Mouse (Mus musculus) lung, adult 2 months (tissue): ENCODE results near the gene Mtcl1. TPM values are rescaled to one million over a fixed set of nuclear protein-coding genes. Genes with fewer than 3 reads are reported as not detected.
A peak's percentile ranks its signal among the peaks of the same experiment; 100 is the strongest.

Experiments
- DNase-seq: peaks from one replicate; pipeline ENCODE4 v3.0.0; 2022
- H3K4me1 ChIP-seq: fragments of 200-500 bp; 2 replicates; pipeline ENCODE4 v1.6.1; 2011; ENCODE audit warnings: low read length; ENCODE audit not compliant: control insufficient read depth, insufficient read depth
- H3K4me3 ChIP-seq: fragments of 200-500 bp; replicated peaks from 2 replicates; pipeline ENCODE3; 2011; ENCODE audit warnings: low read depth, mild to moderate bottlenecking, control low read depth, low read length; ENCODE audit errors: extremely low read depth
- CTCF ChIP-seq: fragments of 200-500 bp; IDR thresholded peaks from 2 replicates; pipeline ENCODE4 v1.5.1; 2011; ENCODE audit warnings: mild to moderate bottlenecking, low read length, control low read depth; ENCODE audit not compliant: insufficient read depth
- POLR2A ChIP-seq: fragments of 200-500 bp; IDR thresholded peaks from 2 replicates; pipeline ENCODE4 v1.6.1; 2011; ENCODE audit warnings: low read depth, mild to moderate bottlenecking, control low read depth, low read length, borderline replicate concordance; ENCODE audit errors: extremely low read depth
- WGBS: fragments of 180-500 bp; shearing (Covaris S2); methylation state at CpG from one replicate; pipeline ENCODE4 v1.1.7; 2018; 5-methylcytosine and 5-hydroxymethylcytosine counted together
- polyA plus RNA-seq: library from polyadenylated mRNA; depleted of rRNA; stranded (reverse); fragments of >200 nt; gene quantifications from 2 replicates; pipeline ENCODE4 v1.2.3, GENCODE M21; 2012

Gene Mtcl1
- polyA plus RNA-seq, 1 experiment = 30.6 TPM

DNA sequence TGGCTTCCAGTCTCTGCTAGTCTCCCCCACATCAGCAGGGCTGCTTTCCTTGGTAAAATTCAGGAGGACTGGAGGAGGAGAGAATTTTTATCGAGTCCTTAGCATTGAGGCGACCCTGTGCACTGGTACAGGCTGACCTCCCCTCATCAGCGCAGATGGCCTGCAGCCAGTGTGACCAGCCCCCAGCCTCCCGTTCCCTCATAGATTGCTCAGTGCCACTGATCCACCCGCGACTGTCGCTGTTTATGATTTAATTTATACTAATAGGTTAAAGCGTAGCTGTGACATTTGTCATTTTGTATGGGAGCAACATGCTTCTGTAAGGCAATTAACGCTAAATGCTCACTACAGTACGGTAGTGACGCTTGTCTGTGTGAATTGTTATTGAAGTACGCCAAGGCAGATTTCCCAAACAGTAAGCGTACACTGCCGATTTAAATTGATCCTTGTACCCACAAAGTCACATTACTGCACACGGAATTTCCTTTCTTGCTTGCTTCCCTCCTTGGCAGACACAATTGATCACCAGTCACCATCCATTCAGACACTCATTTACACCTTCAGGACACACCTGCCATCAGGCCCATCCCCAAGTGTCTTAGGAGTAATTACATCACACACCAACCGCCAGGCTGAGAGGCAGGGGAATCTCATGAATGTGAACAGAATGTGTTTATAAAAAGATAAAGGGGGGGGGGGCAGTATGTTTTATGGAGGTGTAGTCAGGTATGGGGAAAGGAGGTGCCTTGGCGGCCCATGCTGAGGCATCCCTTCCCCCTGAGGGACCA lies 31.1 kb upstream of the Mtcl1 start:
- no peaks in the 10 kb centered on the region for H3K4me1 ChIP-seq
- H3K4me3 ChIP-seq = no peak overlapping the region
- TF ChIP-seq POLR2A = no peak
- no peak for TF ChIP-seq CTCF
- DNase-seq = no peak
- 56% methylated on average over 17 of the region's 17 CpGs for WGBS

DNA sequence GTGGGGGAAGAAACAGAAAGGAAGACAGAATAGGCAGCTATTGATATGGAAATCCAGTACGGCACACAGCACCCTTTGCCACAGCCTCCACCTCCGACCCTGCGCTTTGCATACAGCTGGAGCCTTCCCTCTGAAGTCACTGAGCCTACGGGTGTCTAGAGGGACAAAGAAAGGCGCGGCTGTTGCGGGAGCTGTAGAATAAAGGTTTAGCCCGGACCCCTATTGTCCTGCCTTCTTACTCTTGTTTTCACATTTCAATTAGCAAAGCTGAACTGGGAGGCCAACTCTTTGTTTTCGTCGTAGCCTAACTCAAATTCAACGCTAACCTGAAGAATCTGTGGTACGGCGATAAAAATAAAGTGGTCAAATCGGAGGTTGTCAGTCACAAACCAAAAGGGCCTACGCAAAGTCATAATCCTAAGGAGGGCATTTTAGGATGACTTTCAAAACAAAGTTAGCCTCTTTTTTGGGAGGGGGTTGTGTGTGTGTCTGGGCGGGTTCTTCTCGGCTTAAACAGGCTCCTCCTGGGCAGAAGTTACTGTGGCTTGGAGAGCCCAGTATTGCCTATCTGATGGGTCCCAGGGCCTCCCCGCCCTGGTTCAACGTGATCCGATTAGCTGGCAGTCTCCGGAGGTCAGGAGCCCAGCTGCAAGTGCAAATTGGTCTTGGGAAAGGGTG lies 30.4 kb upstream of the Mtcl1 start:
- TF ChIP-seq CTCF (no peak), POLR2A (no peak)
- no peak overlapping the region for H3K4me3 ChIP-seq
- no peaks in the 10 kb centered on the region for H3K4me1 ChIP-seq
- 36% methylated on average over 21 of the region's 21 CpGs for WGBS
- DNase-seq = no peak

DNA sequence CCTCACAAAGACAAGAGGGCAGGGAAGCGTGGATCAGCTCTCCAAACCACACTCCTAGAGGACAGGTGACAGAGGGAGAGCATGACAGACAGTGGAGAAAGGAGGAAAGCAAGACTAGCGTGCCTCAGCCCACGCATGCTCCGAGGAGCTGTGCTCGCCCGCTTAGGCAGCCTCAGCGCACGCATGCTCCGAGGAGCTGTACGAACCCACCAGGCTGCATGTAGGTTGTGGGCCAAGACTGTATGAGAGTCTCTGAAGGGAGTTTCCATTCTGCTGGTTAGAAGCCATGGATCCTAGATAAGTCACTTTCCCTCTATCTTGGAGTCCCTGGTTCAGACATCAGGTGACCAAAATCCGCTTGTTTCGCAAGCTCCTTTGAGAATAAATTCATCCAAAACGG lies 29.8 kb upstream of the Mtcl1 start:
- Histone ChIP-seq H3K4me3 (no peak overlapping the region), H3K4me1 (no peaks in the 10 kb centered on the region)
- no peak for TF ChIP-seq CTCF
- TF ChIP-seq POLR2A = no peak
- WGBS = 43% methylated on average over 13 of the region's 13 CpGs
- no peak for DNase-seq

DNA sequence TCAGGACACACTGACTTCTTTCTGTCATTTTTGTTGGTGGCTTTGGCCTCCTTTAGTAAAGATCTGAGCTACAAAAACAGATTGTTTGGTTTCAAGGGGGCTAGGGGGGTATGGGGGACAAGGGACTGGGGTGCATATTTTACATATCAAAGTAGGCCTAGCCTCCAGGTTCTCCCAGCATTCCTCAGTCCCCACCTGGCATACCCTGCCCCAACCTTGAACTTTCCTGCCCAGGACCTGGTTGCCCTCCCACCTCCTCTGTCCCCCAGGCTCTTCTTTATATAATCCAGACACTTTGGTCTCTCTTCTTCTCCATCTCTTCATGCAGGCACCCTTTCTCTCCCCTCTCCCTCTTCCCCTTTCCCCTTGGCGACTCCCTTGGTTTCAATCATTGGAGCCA lies 23.7 kb upstream of the Mtcl1 start:
- WGBS = 95% methylated on average over 1 of the region's 1 CpGs
- Histone ChIP-seq H3K4me3 (no peak overlapping the region), H3K4me1 (no peaks in the 10 kb centered on the region)
- DNase-seq = no peak
- TF ChIP-seq POLR2A (no peak), CTCF (no peak)

DNA sequence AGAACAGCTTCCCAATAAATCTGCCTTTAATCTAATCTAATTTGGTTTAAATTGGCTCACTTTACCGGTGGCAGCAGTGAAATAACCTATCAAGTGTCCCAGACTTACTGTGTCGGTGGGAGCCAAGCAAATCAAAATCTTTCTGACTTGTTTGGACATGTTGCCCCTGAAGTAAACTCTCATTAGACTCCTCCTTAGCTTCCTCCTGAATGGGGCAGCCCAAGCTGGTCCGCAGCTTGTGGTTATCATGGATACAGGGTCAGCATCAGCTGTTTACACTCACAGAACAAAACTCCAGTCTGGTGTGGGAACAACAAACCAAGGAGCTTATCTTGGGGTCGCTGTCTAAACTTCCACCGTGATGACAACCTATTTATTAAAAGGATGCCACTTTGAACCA lies 22.2 kb upstream of the Mtcl1 start:
- Histone ChIP-seq H3K4me3 (no peak overlapping the region), H3K4me1 (no peaks in the 10 kb centered on the region)
- 42% methylated on average over 5 of the region's 5 CpGs for WGBS
- DNase-seq = no peak
- TF ChIP-seq CTCF (no peak), POLR2A (no peak)

DNA sequence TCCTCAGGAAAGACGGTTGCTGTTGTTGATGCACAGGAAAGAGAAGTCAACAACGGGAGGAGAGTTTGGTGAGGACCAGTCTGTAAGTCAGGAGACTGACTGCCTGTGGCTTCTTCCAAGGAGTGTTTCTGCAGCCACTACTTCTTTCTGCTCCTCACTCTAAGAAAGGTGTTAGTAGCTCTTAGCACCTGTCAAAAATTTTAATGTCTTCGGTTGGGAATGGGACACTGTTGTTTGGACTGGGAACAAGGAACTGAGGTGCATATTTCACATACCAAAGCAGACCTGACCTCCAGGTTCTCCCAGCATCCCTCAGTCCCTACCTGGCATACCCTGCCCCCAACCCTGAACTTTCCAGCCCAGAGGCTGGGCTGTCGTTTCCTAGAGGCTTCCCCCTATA lies 21.7 kb upstream of the Mtcl1 start:
- 56% methylated on average over 4 of the region's 4 CpGs for WGBS
- TF ChIP-seq POLR2A (no peak), CTCF (no peak)
- no peak for DNase-seq
- Histone ChIP-seq H3K4me1 (no peaks in the 10 kb centered on the region), H3K4me3 (no peak overlapping the region)

DNA sequence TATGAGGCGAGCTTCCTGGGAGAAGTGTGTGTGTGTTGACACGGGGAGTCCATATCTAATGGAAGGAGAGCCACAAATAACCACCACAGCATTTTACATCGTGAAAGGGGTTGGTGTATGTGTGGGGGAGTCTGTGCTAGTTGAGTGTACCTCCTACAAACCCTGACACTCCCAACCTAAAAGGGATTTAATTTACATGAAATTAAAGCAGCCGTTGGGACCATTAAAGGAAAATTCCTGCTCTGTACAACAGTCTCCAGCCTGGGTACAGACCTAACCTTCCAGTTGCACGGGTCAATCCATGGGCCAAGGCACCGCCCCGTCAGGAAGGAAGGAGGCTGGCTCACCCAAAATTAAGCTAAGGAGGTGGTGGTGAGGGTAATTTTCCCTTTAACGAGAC lies 20.5 kb upstream of the Mtcl1 start:
- Histone ChIP-seq H3K4me3 (no peak overlapping the region), H3K4me1 (no peaks in the 10 kb centered on the region)
- WGBS = 61% methylated on average over 8 of the region's 8 CpGs
- TF ChIP-seq CTCF (no peak), POLR2A (no peak)
- DNase-seq = no peak

DNA sequence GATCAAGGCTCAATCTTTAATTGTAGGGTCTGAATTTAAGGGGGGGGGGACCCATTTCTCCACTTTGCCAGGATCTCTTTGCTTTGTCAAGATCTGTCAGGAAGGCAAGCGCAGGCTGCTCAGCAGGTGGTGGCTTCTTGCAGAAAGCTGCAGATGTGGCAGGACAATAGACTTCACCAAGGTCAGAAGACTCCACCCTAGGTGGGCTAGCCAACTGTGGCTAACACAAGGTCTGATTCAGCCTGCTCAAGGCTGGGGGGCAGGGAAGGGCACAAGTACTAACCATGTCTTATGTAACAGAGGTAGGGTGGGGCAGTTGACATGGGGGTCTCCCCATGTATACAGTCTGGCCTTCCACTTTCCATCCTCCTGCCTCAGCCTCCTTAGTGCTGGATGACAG lies 7.7 kb upstream of the Mtcl1 start:
- WGBS = 90% methylated on average over 1 of the region's 1 CpGs
- H3K4me1 ChIP-seq = no peaks in the 10 kb centered on the region
- H3K4me3 ChIP-seq = no peak overlapping the region
- no peak for TF ChIP-seq POLR2A
- TF ChIP-seq CTCF = no peak
- DNase-seq = no peak

DNA sequence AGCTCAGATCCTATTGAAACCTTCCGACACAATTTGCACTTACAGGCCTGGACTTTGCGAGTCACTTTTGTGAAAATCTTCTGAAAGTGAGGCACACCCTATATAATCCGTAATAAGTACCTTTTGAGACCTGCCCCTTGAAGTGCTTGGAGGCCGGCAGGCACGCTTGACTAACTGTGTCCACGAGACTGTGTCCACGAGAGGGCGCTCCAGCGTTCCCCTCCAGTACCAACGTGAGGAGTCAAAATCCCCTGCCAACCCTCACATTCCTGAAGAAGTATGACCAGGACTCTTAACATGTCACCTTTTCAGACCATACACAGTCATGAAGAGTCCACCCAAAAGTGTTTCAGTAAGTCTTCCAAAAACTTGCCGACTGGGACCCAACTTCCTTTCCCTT lies 1.6 kb upstream of the Mtcl1 start:
- TF ChIP-seq CTCF (peak; percentile 91), POLR2A (no peak)
- DNase-seq = peak; percentile 84
- whole genome bisulfite sequencing = under 1% methylated on average over 11 of the region's 11 CpGs
- peaks cover 4% of the 10 kb centered on the region; the same call in 1 of the 2 replicates for H3K4me1 ChIP-seq
- no peak overlapping the region for H3K4me3 ChIP-seq
